Mouse (Mus musculus) hindbrain, embryonic 12.5 days (tissue): ENCODE results near the gene Pcyox1. TPM values are rescaled to one million over a fixed set of nuclear protein-coding genes. Genes with fewer than 3 reads are reported as not detected.
"Not testable (repeated sequence)": the region's sequence is repeated elsewhere in the genome, so short reads cannot be mapped to it uniquely, and the experiment has no call there.

Experiments used
- ATAC-seq: fragments of 200-750 bp; cut with Nextera tagmentation; 2 replicates; pipeline ENCODE4 v1.8.0; 2017; ENCODE audit warnings: moderate TSS enrichment; ENCODE audit not compliant: low FRiP score
- H3K27ac ChIP-seq: fragments of 300-500 bp; sonication (generic); 2 replicates; pipeline ENCODE4 v1.5.1; 2016; ENCODE audit warnings: mild to moderate bottlenecking
- H3K27me3 ChIP-seq: fragments of 300-500 bp; sonication (generic); 2 replicates; pipeline ENCODE4 v1.6.1; 2016; ENCODE audit warnings: mild to moderate bottlenecking
- H3K36me3 ChIP-seq: fragments of 300-500 bp; sonication (generic); 2 replicates; pipeline ENCODE4 v1.6.1; 2016; ENCODE audit warnings: mild to moderate bottlenecking
- H3K4me1 ChIP-seq: fragments of 300-500 bp; sonication (generic); 2 replicates; pipeline ENCODE4 v1.6.1; 2016
- H3K4me2 ChIP-seq: fragments of 300-500 bp; sonication (generic); replicated peaks from 2 replicates; pipeline ENCODE4 v1.6.1; 2016; ENCODE audit warnings: mild to moderate bottlenecking
- H3K4me3 ChIP-seq: fragments of 300-500 bp; sonication (generic); 2 replicates; pipeline ENCODE4 v1.5.1; 2016; ENCODE audit warnings: mild to moderate bottlenecking
- H3K9ac ChIP-seq: fragments of 300-500 bp; sonication (generic); 2 replicates; pipeline ENCODE4 v1.6.1; 2016; ENCODE audit warnings: mild to moderate bottlenecking, moderate library complexity
- H3K9me3 ChIP-seq: fragments of 300-500 bp; sonication (generic); replicated peaks from 2 replicates; pipeline ENCODE4 v1.6.1; 2016; ENCODE audit warnings: mild to moderate bottlenecking
- WGBS: fragments of 180-500 bp; shearing (Covaris S2); methylation state at CpG from one replicate; pipeline ENCODE4 v1.1.7; 2016; 5-methylcytosine and 5-hydroxymethylcytosine counted together
- polyA plus RNA-seq: library from polyadenylated mRNA; unstranded; fragments of >200 nt; fragmentation: Nextera tagmentation; extraction: Ambion mirVana; gene quantifications from 2 replicates; pipeline ENCODE4 v1.2.1, GENCODE M21; 2016

The Pcyox1 gene
- polyA plus RNA-seq, 1 experiment from 2014 or later: 125 TPM

DNA sequence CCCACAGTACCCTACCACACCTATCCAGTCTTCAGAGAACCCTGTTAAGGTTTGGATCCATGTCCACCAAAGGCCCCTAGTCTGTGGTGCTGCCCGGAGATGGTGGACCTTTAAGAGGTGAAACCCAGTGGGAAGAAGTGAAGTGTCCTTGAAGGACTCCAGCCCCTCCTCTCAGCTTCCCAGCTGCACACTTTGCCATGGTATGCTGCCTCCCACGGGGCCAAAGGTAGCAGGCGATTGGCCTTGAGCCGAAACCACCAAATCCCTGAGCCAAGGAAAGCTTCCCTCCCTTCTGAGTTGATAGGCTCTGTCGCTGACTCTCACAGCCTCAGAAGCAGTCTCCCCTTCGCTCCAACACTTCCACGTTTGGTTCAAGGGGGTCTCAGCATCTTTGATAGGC is 36.3 kb downstream of the Pcyox1 start:
- no peaks in the 10 kb centered on the region for H3K36me3 ChIP-seq
- no peak overlapping the region for H3K4me2 ChIP-seq
- H3K4me3 ChIP-seq: no peak overlapping the region
- H3K9ac ChIP-seq: no peak overlapping the region
- 73% methylated on average over 7 of the region's 7 CpGs for WGBS
- H3K9me3 ChIP-seq: no peaks in the 10 kb centered on the region
- no peaks in the 10 kb centered on the region for H3K4me1 ChIP-seq
- no peak overlapping the region for H3K27ac ChIP-seq
- ATAC-seq: no peak
- H3K27me3 ChIP-seq: no peaks in the 10 kb centered on the region

DNA sequence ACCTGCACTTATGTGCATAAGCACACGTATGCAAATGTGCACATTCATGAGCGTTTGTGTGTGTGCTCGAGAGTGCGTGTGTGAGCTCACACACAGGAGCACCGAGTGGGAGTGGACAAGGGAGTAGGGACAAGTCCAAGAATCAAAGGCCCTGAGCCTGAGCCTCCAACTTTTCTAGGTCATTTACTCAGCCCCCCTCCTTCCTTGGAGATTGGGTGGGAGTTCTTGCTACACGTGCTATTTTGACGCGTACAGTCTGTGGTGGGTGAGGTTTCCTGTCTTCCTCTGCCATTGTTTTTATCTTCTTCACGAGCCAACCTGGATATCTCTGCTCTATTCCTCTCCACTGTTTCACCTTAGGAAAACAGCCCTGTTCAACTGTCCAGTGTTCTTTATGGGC is 40.0 kb downstream of the Pcyox1 start:
- ATAC-seq: no peak
- 82% methylated on average over 9 of the region's 9 CpGs for WGBS
- Histone ChIP-seq H3K27ac (no peak overlapping the region), H3K9me3 (no peaks in the 10 kb centered on the region), H3K27me3 (no peaks in the 10 kb centered on the region), H3K4me3 (no peak overlapping the region), H3K9ac (no peak overlapping the region), H3K4me2 (no peak overlapping the region), H3K4me1 (no peaks in the 10 kb centered on the region), H3K36me3 (no peaks in the 10 kb centered on the region)

DNA sequence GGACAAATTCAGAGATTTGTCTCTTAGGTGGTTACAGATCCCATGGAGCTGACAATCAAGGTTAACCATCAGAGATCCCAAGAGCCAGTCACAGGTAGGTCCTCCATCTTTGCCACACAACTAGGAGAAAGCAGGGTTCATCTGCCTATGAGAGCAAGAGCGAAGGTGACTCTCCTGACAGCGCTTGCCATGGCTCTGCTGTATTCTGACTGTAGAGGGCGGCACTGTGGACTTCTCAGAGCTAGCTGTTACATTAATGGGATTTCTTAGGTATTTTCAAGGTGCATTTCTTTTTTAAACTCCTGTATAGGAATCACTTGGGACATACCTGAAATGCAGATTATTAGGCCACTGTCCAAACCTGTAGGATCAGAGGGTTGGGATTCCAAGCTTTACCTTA is 42.0 kb downstream of the Pcyox1 start:
- Histone ChIP-seq H3K4me3 (no peak overlapping the region), H3K9ac (no peak overlapping the region), H3K36me3 (no peaks in the 10 kb centered on the region), H3K27ac (no peak overlapping the region), H3K4me2 (no peak overlapping the region), H3K4me1 (no peaks in the 10 kb centered on the region), H3K27me3 (no peaks in the 10 kb centered on the region), H3K9me3 (no peaks in the 10 kb centered on the region)
- no peak for ATAC-seq
- 56% methylated on average over 3 of the region's 3 CpGs for WGBS

DNA sequence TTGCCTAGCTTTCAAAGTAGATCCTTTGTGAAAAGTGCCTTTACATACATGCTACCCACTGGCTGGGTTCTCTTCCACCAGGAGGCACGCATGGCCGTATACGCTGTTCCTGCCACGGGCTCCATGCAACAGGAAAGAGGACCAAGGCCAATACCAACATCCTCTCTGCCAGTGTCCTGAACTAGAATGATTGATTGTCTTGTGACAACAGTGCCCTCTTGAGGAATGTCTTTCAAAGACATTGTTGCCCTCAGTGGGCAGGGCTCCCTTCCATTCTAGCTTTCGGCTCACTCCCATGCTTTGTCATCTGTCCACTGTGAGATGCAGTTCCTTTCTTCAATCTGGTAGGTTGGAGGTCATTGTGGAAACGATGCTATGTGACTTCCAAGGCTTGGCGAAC is 47.7 kb downstream of the Pcyox1 start:
- H3K4me3 ChIP-seq: no peak overlapping the region
- no peak overlapping the region for H3K9ac ChIP-seq
- no peaks in the 10 kb centered on the region for H3K36me3 ChIP-seq
- 58% methylated on average over 7 of the region's 7 CpGs for WGBS
- H3K27me3 ChIP-seq: peaks cover 3% of the 10 kb centered on the region; the same call in 1 of the 2 replicates
- H3K9me3 ChIP-seq: no peaks in the 10 kb centered on the region
- no peak overlapping the region for H3K27ac ChIP-seq
- peaks cover 3% of the 10 kb centered on the region; the same call in 1 of the 2 replicates for H3K4me1 ChIP-seq
- no peak overlapping the region for H3K4me2 ChIP-seq
- no peak for ATAC-seq

DNA sequence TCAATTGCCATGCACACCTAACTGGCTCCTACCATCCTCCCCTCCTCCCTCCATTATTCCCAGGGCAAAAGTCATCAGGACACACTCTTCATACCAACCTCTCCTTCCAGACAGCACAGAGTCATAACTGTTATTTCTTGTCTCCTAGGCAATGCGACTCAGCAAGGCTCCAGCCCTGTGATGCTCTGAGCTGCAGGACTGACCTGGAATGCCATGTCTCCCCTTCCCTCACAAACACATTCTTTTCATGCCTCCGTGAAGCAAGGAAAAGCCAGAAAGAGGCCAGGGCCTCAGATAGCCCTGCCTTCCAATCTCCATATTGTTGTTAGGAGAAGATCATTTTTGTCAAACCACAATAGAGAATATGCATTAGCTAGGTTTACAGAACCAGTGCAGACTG is 50.9 kb downstream of the Pcyox1 start:
- peaks cover 9% of the 10 kb centered on the region for H3K4me1 ChIP-seq
- no peak for ATAC-seq
- H3K27ac ChIP-seq: no peak overlapping the region
- H3K27me3 ChIP-seq: peaks cover 3% of the 10 kb centered on the region; the same call in 1 of the 2 replicates
- H3K4me2 ChIP-seq: no peak overlapping the region
- H3K9ac ChIP-seq: no peak overlapping the region
- WGBS: 49% methylated on average over 2 of the region's 2 CpGs
- no peaks in the 10 kb centered on the region for H3K36me3 ChIP-seq
- 0 out of 2 replicates have a peak, but pooled peaks cover 3% of the 10 kb centered on the region for H3K9me3 ChIP-seq
- H3K4me3 ChIP-seq: no peak overlapping the region

DNA sequence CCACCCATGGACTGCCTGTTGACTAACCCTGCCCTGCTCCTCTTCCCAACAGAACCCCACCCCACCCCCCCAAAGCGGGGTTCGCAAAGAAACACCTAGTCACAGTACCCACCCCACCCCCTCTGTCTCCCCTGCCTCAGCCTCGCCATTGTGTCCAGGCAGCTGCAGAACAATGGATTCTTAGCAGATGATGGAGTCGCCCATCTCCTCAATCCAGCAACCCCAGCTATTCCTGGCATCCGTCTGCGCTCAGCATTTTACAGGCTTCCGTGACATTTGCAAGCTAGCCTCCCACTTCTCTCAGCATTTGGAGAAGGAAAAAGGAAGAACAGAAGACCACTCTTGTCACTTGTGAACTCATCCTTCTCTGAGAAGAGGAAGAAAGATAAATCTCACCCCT is 53.3 kb downstream of the Pcyox1 start:
- peaks cover 9% of the 10 kb centered on the region for H3K4me1 ChIP-seq
- H3K9ac ChIP-seq: no peak overlapping the region; the same call in 1 of the 2 replicates
- no peak for ATAC-seq
- 0 out of 2 replicates have a peak, but pooled peaks cover 3% of the 10 kb centered on the region for H3K9me3 ChIP-seq
- H3K27ac ChIP-seq: peak overlapping the region; percentile 44; the same call in 1 of the 2 replicates
- peak overlapping the region; percentile 43 for H3K4me2 ChIP-seq
- H3K4me3 ChIP-seq: peak overlapping the region; percentile 7; the same call in 1 of the 2 replicates
- no peaks in the 10 kb centered on the region for H3K36me3 ChIP-seq
- 14% methylated on average over 7 of the region's 7 CpGs for WGBS
- H3K27me3 ChIP-seq: peaks cover 3% of the 10 kb centered on the region; the same call in 1 of the 2 replicates

DNA sequence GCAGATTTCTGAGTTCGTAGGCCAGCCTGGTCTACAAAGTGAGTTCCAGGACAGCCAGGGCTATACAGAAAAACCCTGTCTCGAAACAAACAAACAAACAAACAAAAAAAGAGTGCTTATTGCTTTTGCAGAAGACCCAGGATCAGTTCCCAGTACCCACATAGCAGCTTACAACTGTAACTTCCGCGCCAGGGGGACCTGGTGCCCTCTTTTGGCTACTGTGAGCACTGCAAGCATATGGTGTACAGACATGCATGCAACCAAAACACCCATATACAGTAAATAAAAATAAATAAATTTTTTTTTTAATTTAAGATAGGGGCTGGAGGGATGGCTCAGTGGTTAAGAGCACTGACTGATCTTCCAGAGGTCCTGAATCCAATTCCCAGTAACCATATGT is 60.6 kb downstream of the Pcyox1 start:
- WGBS: 93% methylated on average over 4 of the region's 4 CpGs
- H3K27ac ChIP-seq, ATAC-seq, H3K36me3 ChIP-seq, H3K4me1 ChIP-seq, H3K4me2 ChIP-seq, H3K9ac ChIP-seq, H3K4me3 ChIP-seq, H3K27me3 ChIP-seq, H3K9me3 ChIP-seq: not testable (repeated sequence)

Other genes starting within 250 kb of the Pcyox1 start
- 4.0 and 4.7 TPM in 2 replicates for gene Tgfa, start 201.9 kb downstream of the Pcyox1 start, polyA plus RNA-seq
- 107 and 116 TPM in 2 replicates for gene Fam136a, start 31.5 kb downstream of the Pcyox1 start, polyA plus RNA-seq
- 394 and 521 TPM in 2 replicates for gene Snrpg, start 25.9 kb downstream of the Pcyox1 start, polyA plus RNA-seq
- 349 and 355 TPM in 2 replicates for gene Tia1, start 7.1 kb upstream of the Pcyox1 start, polyA plus RNA-seq
- not detected in 2 replicates for gene Gm44790, start 29.5 kb upstream of the Pcyox1 start, polyA plus RNA-seq
- 28.1 and 29.7 TPM in 2 replicates for gene C87436, start 41.2 kb upstream of the Pcyox1 start, polyA plus RNA-seq
- 557 and 561 TPM in 2 replicates for gene Pcbp1, start 129.2 kb upstream of the Pcyox1 start, polyA plus RNA-seq
- 0.39 and 0.67 TPM in 2 replicates for gene Asprv1, start 231.0 kb upstream of the Pcyox1 start, polyA plus RNA-seq